Mouse (Mus musculus): ENCODE results near the gene AI597479. TPM values are rescaled to one million over a fixed set of nuclear protein-coding genes. Genes with fewer than 3 reads are reported as not detected.
"Not testable (repeated sequence)": the region's sequence is repeated elsewhere in the genome, so short reads cannot be mapped to it uniquely, and the experiment has no call there.

AI597479 gene
- polyA plus RNA-seq, 1 experiment, result 25.8 TPM

DNA sequence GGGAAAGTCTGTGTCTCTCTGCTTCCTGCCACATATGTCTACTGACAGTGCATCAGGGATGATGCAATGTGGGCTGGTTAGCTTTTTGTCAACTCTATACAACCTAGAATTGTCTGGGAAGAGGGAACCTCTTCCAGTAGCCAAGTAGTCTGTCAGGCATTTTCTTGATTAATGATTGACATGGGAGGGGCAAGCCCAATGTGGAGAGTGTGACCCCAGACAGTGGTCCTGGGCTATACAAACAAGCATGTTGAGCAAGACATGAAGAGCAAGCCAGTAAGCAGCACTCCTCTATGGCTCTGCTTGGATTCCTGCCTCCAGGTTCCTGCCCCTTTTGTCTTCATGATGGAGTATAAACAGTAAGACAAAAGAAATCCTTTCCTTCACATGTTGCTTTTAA is 28.7 kb downstream of the AI597479 start:
- TF ChIP-seq CTCF (IDR thresholded peaks at IDR 0.05; ENCODE audit: borderline replicate concordance, insufficient read depth, low read depth, low read length) (no peak), POLR2A (IDR thresholded peaks at IDR 0.05; ENCODE audit: borderline replicate concordance, insufficient read depth, low read length) (no peak)
- no peak overlapping the region for H3K27ac ChIP-seq (ENCODE audit: insufficient read depth, low read length)
- H3K4me1 ChIP-seq (ENCODE audit: control insufficient read depth, insufficient read depth, low read length), result peaks cover 10% of the 10 kb centered on the region
- H3K27me3 ChIP-seq (ENCODE audit: control insufficient read depth, insufficient read depth, low read length), result no peaks in the 10 kb centered on the region
- no peak for DNase-seq
- no peak overlapping the region for H3K4me3 ChIP-seq (replicated peaks; ENCODE audit: insufficient read depth, low read depth, low read length)

DNA sequence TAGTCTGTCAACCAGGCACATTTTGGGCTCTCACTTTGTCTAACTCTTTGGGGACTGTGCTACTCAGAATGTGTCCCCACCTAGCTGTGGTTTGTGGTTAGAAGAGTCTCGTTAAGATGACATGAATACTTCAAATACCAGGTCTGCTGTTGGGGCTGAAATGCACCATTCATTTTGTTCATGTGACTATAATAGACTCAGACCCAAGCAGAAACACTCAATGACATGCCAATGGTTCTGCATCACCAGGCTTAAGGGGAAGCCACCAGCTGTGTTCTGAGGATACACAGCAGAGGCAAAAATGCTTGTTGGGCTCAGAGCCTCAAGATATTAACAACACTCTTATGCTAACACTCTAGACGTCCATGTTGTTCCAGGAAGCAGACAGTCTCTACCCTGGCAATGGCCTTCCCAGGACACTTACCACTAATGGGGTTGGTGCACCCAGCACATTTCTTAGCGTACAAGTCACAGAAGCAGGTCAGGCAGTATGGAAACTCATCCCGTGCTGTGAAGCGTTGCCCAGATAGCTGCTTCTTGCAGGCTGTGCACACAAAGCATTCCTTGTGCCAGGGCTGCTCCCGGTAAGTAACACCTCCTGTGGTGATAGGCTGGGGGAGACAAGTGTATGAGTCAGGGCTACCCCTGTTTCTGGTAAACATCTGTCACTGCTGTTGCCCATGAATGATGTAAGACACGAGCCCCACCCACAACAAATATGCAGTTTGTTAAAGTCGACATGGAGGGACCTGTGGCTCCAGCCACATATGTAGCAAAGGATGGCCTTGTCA is 29.5 kb downstream of the AI597479 start:
- DNase-seq, result no peak
- Histone ChIP-seq H3K27me3 (ENCODE audit: control insufficient read depth, insufficient read depth, low read length) (no peaks in the 10 kb centered on the region), H3K4me3 (replicated peaks; ENCODE audit: insufficient read depth, low read depth, low read length) (no peak overlapping the region), H3K27ac (ENCODE audit: insufficient read depth, low read length) (no peak overlapping the region), H3K4me1 (ENCODE audit: control insufficient read depth, insufficient read depth, low read length) (peaks cover 10% of the 10 kb centered on the region)
- TF ChIP-seq CTCF (IDR thresholded peaks at IDR 0.05; ENCODE audit: borderline replicate concordance, insufficient read depth, low read depth, low read length) (no peak), POLR2A (IDR thresholded peaks at IDR 0.05; ENCODE audit: borderline replicate concordance, insufficient read depth, low read length) (no peak)
- 65% methylated on average over 8 of the region's 8 CpGs for WGBS

DNA sequence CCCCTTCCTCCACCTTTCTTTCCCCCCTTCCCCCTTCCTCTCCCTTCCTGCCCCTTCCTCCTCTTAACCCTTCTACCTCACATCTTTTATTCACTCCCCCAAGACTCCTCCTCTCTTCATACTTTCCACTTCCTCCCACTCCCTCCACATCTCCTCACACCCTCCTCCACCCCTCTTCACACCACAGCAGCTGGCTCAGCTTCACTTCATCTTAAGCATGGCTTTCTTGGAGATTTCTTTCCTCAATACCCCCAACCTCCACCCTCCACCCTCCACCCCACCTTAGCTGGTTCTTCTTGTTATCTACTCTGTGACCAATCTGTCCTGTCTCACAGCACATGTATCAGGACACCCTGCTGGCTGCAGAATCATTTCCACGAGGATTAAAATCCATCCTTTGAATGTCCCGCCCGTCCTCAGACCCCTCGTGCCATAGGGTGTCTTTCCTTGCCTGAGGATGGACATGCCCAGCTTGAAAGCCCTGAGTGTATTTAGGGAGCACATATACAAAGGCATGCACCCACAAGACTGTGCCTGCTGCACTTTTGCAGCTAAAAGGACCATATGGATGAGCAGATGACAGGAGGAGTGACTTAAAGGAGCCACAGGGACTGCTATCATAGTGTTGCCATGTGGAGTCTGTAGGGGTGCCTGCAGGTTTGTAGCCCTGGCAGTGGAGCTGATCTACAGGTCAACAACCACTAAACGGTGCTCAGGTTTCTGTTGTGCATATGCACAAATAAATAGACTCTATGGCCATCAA is 31.9 kb downstream of the AI597479 start:
- no peak overlapping the region for H3K4me3 ChIP-seq (replicated peaks; ENCODE audit: insufficient read depth, low read depth, low read length)
- peak in 1 of 2 experiments; percentile 18 for DNase-seq
- no peaks in the 10 kb centered on the region for H3K27me3 ChIP-seq (ENCODE audit: control insufficient read depth, insufficient read depth, low read length)
- no peak for TF ChIP-seq CTCF (IDR thresholded peaks at IDR 0.05; ENCODE audit: borderline replicate concordance, insufficient read depth, low read depth, low read length)
- TF ChIP-seq POLR2A (IDR thresholded peaks at IDR 0.05; ENCODE audit: borderline replicate concordance, insufficient read depth, low read length), result no peak
- H3K4me1 ChIP-seq (ENCODE audit: control insufficient read depth, insufficient read depth, low read length), result peaks cover 10% of the 10 kb centered on the region
- H3K27ac ChIP-seq (ENCODE audit: insufficient read depth, low read length), result no peak overlapping the region
- WGBS, result 45% methylated on average over 5 of the region's 5 CpGs

DNA sequence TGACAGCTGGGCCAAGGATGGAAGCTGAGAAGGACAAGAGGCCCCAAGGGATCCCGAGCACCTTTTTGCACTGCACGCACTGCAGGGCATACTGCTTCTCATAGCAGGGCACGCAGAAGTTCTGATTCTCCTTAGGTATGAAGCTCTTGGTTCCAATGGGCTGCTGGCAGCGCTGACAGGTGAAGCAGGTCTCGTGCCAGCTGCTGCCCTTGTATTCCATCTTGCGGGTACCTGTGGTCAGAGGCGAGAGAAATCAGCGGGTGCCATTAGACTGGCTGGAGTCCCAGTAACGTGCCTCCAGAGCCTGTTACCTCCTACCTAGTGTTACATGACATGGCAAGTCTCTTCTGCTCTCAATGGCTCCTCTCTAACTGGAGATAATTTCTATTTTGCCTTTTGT is 33.1 kb downstream of the AI597479 start:
- H3K4me3 ChIP-seq (replicated peaks; ENCODE audit: insufficient read depth, low read depth, low read length), result no peak overlapping the region
- WGBS, result 28% methylated on average over 9 of the region's 9 CpGs
- H3K27ac ChIP-seq (ENCODE audit: insufficient read depth, low read length), result no peak overlapping the region
- peaks cover 10% of the 10 kb centered on the region for H3K4me1 ChIP-seq (ENCODE audit: control insufficient read depth, insufficient read depth, low read length)
- H3K27me3 ChIP-seq (ENCODE audit: control insufficient read depth, insufficient read depth, low read length), result no peaks in the 10 kb centered on the region
- TF ChIP-seq CTCF (IDR thresholded peaks at IDR 0.05; ENCODE audit: borderline replicate concordance, insufficient read depth, low read depth, low read length), result no peak
- TF ChIP-seq POLR2A (IDR thresholded peaks at IDR 0.05; ENCODE audit: borderline replicate concordance, insufficient read depth, low read length), result no peak
- peak; percentile 33 to 41 for DNase-seq

DNA sequence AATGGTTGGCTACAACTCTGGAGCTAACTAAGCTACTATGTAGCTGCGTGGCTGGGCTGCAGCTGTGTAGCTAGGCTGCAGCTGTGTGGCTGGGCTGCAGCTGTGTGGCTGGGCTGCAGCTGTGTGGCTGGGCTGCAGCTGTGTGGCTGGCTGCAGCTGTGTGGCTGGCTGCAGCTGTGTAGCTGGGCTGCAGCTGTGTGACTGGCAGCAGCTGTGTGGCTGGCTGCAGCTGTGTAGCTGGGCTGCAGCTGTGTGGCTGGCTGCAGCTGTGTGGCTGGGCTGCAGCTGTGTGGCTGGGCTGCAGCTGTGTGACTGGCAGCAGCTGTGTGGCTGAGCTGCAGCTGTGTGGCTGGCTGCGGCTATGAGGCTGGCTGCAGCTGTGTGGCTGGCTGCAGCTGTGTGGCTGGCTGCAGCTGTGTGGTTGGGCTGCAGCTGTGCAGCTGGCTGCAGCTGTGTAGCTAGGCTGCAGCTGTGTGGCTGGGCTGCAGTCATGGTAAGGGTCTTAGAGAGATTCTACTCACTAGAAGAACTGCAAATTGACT is 38.0 kb downstream of the AI597479 start:
- H3K4me1 ChIP-seq (ENCODE audit: control insufficient read depth, insufficient read depth, low read length); DNase-seq; H3K27me3 ChIP-seq (ENCODE audit: control insufficient read depth, insufficient read depth, low read length); H3K4me3 ChIP-seq (replicated peaks; ENCODE audit: insufficient read depth, low read depth, low read length); H3K27ac ChIP-seq (ENCODE audit: insufficient read depth, low read length): not testable (repeated sequence)
- WGBS, result 80% methylated on average over 2 of the region's 2 CpGs

DNA sequence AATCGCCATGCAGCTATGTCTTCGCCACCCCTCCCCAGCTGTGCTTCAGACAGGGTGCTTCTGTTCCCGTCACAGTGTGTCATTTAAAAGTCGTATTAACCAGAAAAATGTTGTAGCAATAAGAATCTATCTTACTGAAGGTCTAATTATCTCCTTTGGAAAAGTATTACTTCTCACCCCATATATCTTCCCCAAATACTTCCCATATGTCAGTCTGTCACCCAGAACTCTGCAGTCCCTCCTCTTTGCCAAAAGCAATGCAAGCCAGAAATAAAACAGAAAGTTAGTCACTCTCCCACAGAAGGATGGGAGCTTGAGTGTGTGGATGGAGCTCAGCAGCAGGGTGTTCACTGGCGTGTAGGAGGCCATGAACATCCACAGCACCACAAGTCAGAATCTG is 38.8 kb downstream of the AI597479 start:
- DNase-seq, result no peak
- H3K4me3 ChIP-seq (replicated peaks; ENCODE audit: insufficient read depth, low read depth, low read length), result no peak overlapping the region
- H3K4me1 ChIP-seq (ENCODE audit: control insufficient read depth, insufficient read depth, low read length), result peaks cover 9% of the 10 kb centered on the region
- no peaks in the 10 kb centered on the region for H3K27me3 ChIP-seq (ENCODE audit: control insufficient read depth, insufficient read depth, low read length)
- TF ChIP-seq CTCF (IDR thresholded peaks at IDR 0.05; ENCODE audit: borderline replicate concordance, insufficient read depth, low read depth, low read length) (no peak), POLR2A (IDR thresholded peaks at IDR 0.05; ENCODE audit: borderline replicate concordance, insufficient read depth, low read length) (no peak)
- H3K27ac ChIP-seq (ENCODE audit: insufficient read depth, low read length), result no peak overlapping the region
- WGBS, result 85% methylated on average over 5 of the region's 5 CpGs

DNA sequence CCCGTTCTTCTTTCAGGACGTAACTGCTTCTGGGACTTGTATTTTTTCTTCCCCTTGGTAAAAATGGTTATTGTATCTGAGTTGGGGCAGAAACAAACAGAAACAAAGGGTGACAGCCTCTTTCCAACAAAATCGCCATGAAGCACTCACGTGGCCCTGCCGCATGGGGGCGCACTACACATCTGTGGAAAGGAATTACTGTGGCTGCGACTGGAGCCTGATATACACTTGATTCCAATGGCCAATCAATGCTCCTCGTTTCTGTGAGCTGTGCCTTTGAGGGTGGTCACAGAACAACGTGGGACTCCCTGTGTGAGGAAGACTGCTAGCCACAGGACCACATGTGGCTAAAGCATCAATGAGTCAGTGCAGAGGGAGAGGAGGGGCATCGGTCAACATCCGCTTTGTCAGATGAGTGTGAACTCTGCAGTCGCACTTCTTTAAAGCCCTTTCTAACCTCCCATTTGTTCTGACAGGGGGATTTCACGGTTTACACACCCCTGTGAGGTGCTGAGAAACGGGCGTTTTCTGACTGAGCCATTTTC is 39.8 kb downstream of the AI597479 start:
- no peak for TF ChIP-seq POLR2A (IDR thresholded peaks at IDR 0.05; ENCODE audit: borderline replicate concordance, insufficient read depth, low read length)
- TF ChIP-seq CTCF (IDR thresholded peaks at IDR 0.05; ENCODE audit: borderline replicate concordance, insufficient read depth, low read depth, low read length), result no peak
- Histone ChIP-seq H3K27me3 (ENCODE audit: control insufficient read depth, insufficient read depth, low read length) (no peaks in the 10 kb centered on the region), H3K4me1 (ENCODE audit: control insufficient read depth, insufficient read depth, low read length) (peaks cover 9% of the 10 kb centered on the region), H3K27ac (ENCODE audit: insufficient read depth, low read length) (no peak overlapping the region), H3K4me3 (replicated peaks; ENCODE audit: insufficient read depth, low read depth, low read length) (no peak overlapping the region)
- WGBS, result 65% methylated on average over 15 of the region's 15 CpGs
- DNase-seq, result no peak

Data from cerebellum, adult 2 months (tissue).